Mouse (Mus musculus) hindbrain, embryonic 16.5 days (tissue): ENCODE data around the gene Lix1l. TPM values are rescaled to one million over a fixed set of nuclear protein-coding genes. Genes with fewer than 3 reads are reported as not detected.
"Not testable (repeated sequence)": the region's sequence is repeated elsewhere in the genome, so short reads cannot be mapped to it uniquely, and the experiment has no call there.

Source experiments
- ATAC-seq: fragments of 200-750 bp; cut with Nextera tagmentation; 2 replicates; pipeline ENCODE4 v1.8.0; 2017; ENCODE audit warnings: moderate TSS enrichment, moderate library complexity
- H3K27ac ChIP-seq: fragments of 300-500 bp; sonication (generic); 2 replicates; pipeline ENCODE4 v1.5.1; 2014; ENCODE audit warnings: low read depth, mild to moderate bottlenecking, control low read depth, low read length, moderate library complexity
- H3K27me3 ChIP-seq: fragments of 300-500 bp; sonication (generic); replicated peaks from 2 replicates; pipeline ENCODE4 v1.6.1; 2014; ENCODE audit warnings: low read length; ENCODE audit not compliant: control insufficient read depth, insufficient read depth
- H3K36me3 ChIP-seq: fragments of 300-500 bp; sonication (generic); 2 replicates; pipeline ENCODE4 v1.6.1; 2014; ENCODE audit warnings: mild to moderate bottlenecking, low read length, moderate library complexity, mixed read lengths; ENCODE audit not compliant: control insufficient read depth, insufficient read depth
- H3K4me1 ChIP-seq: fragments of 300-500 bp; sonication (generic); 2 replicates; pipeline ENCODE4 v1.6.1; 2014; ENCODE audit warnings: low read depth, low read length; ENCODE audit not compliant: control insufficient read depth, insufficient read depth
- H3K4me2 ChIP-seq: fragments of 300-500 bp; sonication (generic); 2 replicates; pipeline ENCODE4 v1.6.1; 2014; ENCODE audit warnings: mild to moderate bottlenecking, low read length, control low read depth, moderate library complexity
- H3K4me3 ChIP-seq: fragments of 300-500 bp; sonication (generic); 2 replicates; pipeline ENCODE4 v1.5.1; 2014; ENCODE audit warnings: mild to moderate bottlenecking, low read length, control low read depth, moderate library complexity
- H3K9ac ChIP-seq: fragments of 300-500 bp; sonication (generic); 2 replicates; pipeline ENCODE4 v1.6.1; 2014; ENCODE audit warnings: low read depth, mild to moderate bottlenecking, control low read depth, low read length, moderate library complexity
- H3K9me3 ChIP-seq: fragments of 300-500 bp; sonication (generic); 2 replicates; pipeline ENCODE4 v1.6.1; 2014; ENCODE audit warnings: mild to moderate bottlenecking, low read length, moderate library complexity; ENCODE audit not compliant: control insufficient read depth
- WGBS: fragments of 180-500 bp; shearing (Covaris S2); extraction: QIAGEN DNeasy Blood & Tissue Kit; methylation state at CpG from one replicate; pipeline ENCODE4 v1.1.7; 2014; 5-methylcytosine and 5-hydroxymethylcytosine counted together
- polyA plus RNA-seq: library from polyadenylated mRNA; unstranded; fragments of >200 nt; fragmentation: Nextera tagmentation; extraction: Ambion mirVana; gene quantifications from 2 replicates; pipeline ENCODE4 v1.2.1, GENCODE M21; 2015

Gene Lix1l
- polyA plus RNA-seq, 1 experiment from 2014 or later = 5.1 TPM

GRCm38 (mm10) chr3:96662731-96663316, 61.9 kb downstream of the Lix1l start:
- peak overlapping the region; percentile 35 for H3K4me3 ChIP-seq
- ATAC-seq = peak; percentile 41
- peaks cover 14% of the 10 kb centered on the region; the same call in 1 of the 2 replicates for H3K4me1 ChIP-seq
- H3K27ac ChIP-seq = peak overlapping the region; percentile 62; the same call in 1 of the 2 replicates
- H3K9ac ChIP-seq = peak overlapping the region; percentile 54
- H3K27me3 ChIP-seq = no peaks in the 10 kb centered on the region
- peak overlapping the region; percentile 76 for H3K4me2 ChIP-seq
- WGBS = 45% methylated on average over 8 of the region's 8 CpGs
- no peaks in the 10 kb centered on the region for H3K9me3 ChIP-seq
- H3K36me3 ChIP-seq = no peaks in the 10 kb centered on the region

GRCm38 (mm10) chr3:96663432-96664239, 62.7 kb downstream of the Lix1l start:
- H3K4me3 ChIP-seq = peak overlapping the region; percentile 35
- no peaks in the 10 kb centered on the region for H3K36me3 ChIP-seq
- peaks cover 14% of the 10 kb centered on the region; the same call in 1 of the 2 replicates for H3K4me1 ChIP-seq
- H3K4me2 ChIP-seq = peak overlapping the region; percentile 76
- H3K27me3 ChIP-seq = no peaks in the 10 kb centered on the region
- H3K27ac ChIP-seq = peak overlapping the region; percentile 62; the same call in 1 of the 2 replicates
- ATAC-seq = peak; percentile 89
- no peaks in the 10 kb centered on the region for H3K9me3 ChIP-seq
- WGBS = 6% methylated on average over 17 of the region's 18 CpGs
- H3K9ac ChIP-seq = peak overlapping the region; percentile 54

- peaks cover 17% of the 10 kb centered on the region; the same call in 1 of the 2 replicates for H3K4me1 ChIP-seq
- not testable (repeated sequence) for ATAC-seq, H3K27ac ChIP-seq, H3K9ac ChIP-seq, H3K36me3 ChIP-seq, H3K4me3 ChIP-seq, H3K9me3 ChIP-seq, H3K27me3 ChIP-seq, H3K4me2 ChIP-seq
- WGBS = 95% methylated on average over 7 of the region's 7 CpGs
These were observed 64.9 kb downstream of the Lix1l start for GRCm38 (mm10) chr3:96665732-96666363.

GRCm38 (mm10) chr3:96666916-96667315, 66.0 kb downstream of the Lix1l start:
- Histone ChIP-seq H3K9ac (no peak overlapping the region), H3K4me3 (no peak overlapping the region), H3K9me3 (no peaks in the 10 kb centered on the region), H3K27ac (no peak overlapping the region), H3K27me3 (peaks cover 4% of the 10 kb centered on the region), H3K36me3 (no peaks in the 10 kb centered on the region), H3K4me2 (no peak overlapping the region), H3K4me1 (peaks cover 17% of the 10 kb centered on the region; the same call in 1 of the 2 replicates)
- 98% methylated on average over 5 of the region's 5 CpGs for WGBS
- ATAC-seq = no peak

- no peaks in the 10 kb centered on the region for H3K9me3 ChIP-seq
- peaks cover 4% of the 10 kb centered on the region for H3K27me3 ChIP-seq
- no peak overlapping the region for H3K27ac ChIP-seq
- H3K4me2 ChIP-seq = no peak overlapping the region
- 21% methylated on average over 1 of the region's 1 CpGs for WGBS
- H3K36me3 ChIP-seq = no peaks in the 10 kb centered on the region
- H3K4me1 ChIP-seq = peaks cover 17% of the 10 kb centered on the region; the same call in 1 of the 2 replicates
- H3K9ac ChIP-seq = no peak overlapping the region
- ATAC-seq = no peak
- H3K4me3 ChIP-seq = no peak overlapping the region
These were observed 66.4 kb downstream of the Lix1l start for GRCm38 (mm10) chr3:96667316-96667715.

GRCm38 (mm10) chr3:96668424-96669067, 67.6 kb downstream of the Lix1l start:
- Histone ChIP-seq H3K27ac (no peak overlapping the region), H3K4me3 (no peak overlapping the region), H3K27me3 (peaks cover 4% of the 10 kb centered on the region), H3K9me3 (no peaks in the 10 kb centered on the region), H3K4me2 (no peak overlapping the region), H3K9ac (no peak overlapping the region), H3K4me1 (peaks cover 10% of the 10 kb centered on the region; the same call in 1 of the 2 replicates), H3K36me3 (no peaks in the 10 kb centered on the region)
- no peak for ATAC-seq
- 93% methylated on average over 5 of the region's 5 CpGs for WGBS

GRCm38 (mm10) chr3:96669727-96670468, 68.9 kb downstream of the Lix1l start, which contains the start of gene Ankrd35:
Gene Ankrd35 (plus strand): TSS chr3:96670131.
- 4% methylated on average over 34 of the region's 35 CpGs for WGBS
- peak; percentile 97 for ATAC-seq
- Histone ChIP-seq H3K9me3 (no peaks in the 10 kb centered on the region), H3K4me2 (peak within 1 kb of the TSS; percentile 92), H3K4me1 (peaks cover 3% of the 10 kb centered on the region; the same call in 1 of the 2 replicates), H3K9ac (peak within 1 kb of the TSS; percentile 61), H3K36me3 (no peaks in the 10 kb centered on the region), H3K27ac (no peak within 1 kb of the TSS), H3K4me3 (peak within 1 kb of the TSS; percentile 54), H3K27me3 (peaks cover 4% of the 10 kb centered on the region)

- Histone ChIP-seq H3K36me3 (no peaks in the 10 kb centered on the region), H3K4me2 (no peak overlapping the region), H3K27me3 (peaks cover 4% of the 10 kb centered on the region), H3K9me3 (no peaks in the 10 kb centered on the region), H3K4me1 (peaks cover 3% of the 10 kb centered on the region; the same call in 1 of the 2 replicates), H3K9ac (no peak overlapping the region), H3K4me3 (no peak overlapping the region), H3K27ac (no peak overlapping the region)
- WGBS = 96% methylated on average over 5 of the region's 5 CpGs
- no peak for ATAC-seq
These were observed 70.6 kb downstream of the Lix1l start for GRCm38 (mm10) chr3:96671519-96671918.
